Mouse (Mus musculus) frontal cortex, adult 2 months (tissue): ENCODE results near the gene Akap13. TPM values are rescaled to one million over a fixed set of nuclear protein-coding genes. Genes with fewer than 3 reads are reported as not detected.

ENCODE experiments used
- DNase-seq, 2 experiments: peaks; one replicate each; pipeline ENCODE4 v3.0.0; 2022; ENCODE audit warnings: low spot score in 1 of 2; ENCODE audit errors: extremely low spot score in 1 of 2
- polyA plus RNA-seq: library from polyadenylated mRNA; depleted of rRNA; stranded (reverse); fragments of >200 nt; gene quantifications from 2 replicates; pipeline ENCODE4 v1.2.3, GENCODE M21; 2012

Gene Akap13
- polyA plus RNA-seq, 1 experiment = 23.3 TPM

DNA sequence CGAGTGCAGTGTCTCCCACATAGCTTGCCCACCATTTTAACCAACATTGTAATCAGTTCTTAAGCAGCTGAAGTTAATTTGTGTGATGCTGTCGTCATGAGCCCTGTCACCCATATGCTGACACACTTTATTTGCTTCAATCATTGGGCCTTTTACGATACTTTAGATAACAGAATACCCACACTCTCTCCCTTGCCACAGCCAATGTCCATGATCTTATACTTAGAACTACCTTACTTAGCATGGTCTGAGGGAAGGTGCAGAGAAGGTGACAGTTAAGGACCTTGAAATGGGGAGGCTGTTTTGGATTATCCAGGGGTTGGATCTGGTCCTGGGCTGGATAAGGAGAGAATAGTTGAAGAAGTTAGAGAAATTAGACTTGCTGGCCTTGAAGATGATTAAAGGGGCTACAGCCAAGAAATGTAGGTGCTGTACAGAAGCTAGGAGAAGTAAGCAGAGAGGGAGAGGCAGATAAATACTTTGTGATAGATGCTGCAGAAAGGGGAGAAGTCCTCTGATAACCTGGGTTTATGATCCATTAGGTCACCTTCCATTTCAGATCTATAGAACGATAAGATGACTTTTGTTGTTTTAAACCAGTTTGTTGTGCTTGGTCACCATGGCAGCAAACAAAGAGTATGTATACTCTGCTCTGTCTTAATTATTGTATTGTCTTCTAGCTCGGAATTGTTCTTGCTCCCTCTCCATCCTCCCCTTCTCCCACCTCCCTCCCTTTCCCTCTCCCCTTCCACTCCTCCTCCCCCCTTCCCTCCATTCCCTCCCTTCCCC is 53.9 kb downstream of the Akap13 start:
- no peak for DNase-seq

DNA sequence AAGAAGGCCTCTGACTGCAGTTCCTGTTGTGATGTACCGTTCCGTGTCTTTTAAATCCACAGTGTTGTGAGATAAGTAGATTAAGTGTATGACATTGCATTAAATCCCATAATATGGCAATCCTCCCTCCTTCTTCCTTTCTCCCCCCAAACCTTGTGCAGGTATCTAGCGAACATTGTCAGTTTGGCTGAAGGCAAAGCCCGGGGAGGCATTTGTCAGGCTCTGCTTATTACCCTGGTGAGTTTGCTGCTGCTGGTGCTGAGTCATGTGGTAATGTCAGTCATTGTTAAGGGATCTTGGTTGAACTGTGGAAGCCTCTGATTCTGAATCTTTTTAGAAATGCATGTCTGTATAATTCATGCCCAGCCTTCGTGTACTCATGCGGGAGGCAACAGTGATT is 60.1 kb downstream of the Akap13 start:
- DNase-seq = no peak

DNA sequence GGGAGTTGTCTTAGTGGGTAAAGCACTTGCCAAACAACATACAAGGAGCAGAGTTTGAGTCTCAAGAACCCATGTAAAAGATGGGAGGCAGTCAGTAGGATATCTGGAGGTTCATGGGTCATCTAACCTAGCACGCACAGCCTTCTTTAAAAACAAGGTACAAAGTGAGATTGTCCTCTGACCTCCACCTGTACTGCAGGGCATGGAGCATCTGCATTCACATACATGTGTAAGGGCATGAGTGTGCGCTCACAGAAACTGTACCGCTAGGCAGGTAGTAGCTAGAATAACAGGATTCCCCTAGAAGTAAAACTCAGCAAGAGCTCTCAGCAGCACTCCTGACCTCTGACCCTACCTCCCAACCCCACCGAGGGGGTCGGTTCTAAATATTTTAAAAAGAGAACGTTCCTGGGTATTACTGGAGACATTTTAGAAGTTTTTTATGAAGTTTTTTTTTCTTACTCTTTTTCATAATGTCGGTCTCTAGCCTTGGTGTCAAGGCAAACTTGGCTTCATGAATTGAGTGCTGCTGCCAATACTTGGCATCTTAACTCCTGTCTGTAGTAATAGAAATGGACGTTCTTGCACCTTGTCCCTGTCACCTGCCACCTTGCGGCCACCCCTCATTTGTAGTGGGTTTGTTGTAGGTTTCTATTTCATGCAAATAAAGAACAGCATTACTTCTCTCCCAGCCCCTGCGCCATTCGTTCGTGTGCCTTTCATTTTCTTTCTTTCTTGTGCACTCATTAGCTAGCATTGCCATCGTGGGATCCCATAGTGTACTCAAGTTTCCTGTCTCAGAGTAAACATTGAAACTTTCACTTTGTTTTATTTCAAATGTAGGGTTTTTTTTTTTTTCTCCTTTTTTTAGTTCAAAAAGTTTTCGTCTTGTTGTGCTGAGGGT is 61.6 kb downstream of the Akap13 start:
- no peak for DNase-seq

DNA sequence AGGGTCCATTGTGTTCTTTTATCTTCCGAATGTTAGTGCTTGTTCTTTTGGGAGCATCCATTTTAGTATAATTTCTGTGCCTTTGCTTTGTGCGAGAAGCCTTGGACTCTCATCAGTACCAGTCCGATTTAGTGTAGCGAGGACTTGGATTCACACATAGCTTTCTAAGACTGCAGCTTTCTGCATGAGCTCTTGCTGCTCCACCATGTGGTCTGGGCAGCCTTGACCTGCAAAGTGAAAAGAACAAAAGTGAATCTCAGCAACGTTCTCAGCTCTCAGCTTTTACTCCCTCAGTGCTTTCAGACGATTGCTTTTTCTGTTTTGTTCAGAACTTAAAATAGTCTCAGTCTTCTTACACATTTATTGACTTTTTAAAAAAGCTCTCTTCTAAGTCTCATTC is 65.2 kb downstream of the Akap13 start:
- DNase-seq = no peak

- no peak for DNase-seq
Measured at GRCm38 (mm10) chr7:75521199-75521598, 65.9 kb downstream of the Akap13 start.

GRCm38 (mm10) chr7:75522226-75522625 is 66.9 kb downstream of the Akap13 start:
- no peak for DNase-seq

DNA sequence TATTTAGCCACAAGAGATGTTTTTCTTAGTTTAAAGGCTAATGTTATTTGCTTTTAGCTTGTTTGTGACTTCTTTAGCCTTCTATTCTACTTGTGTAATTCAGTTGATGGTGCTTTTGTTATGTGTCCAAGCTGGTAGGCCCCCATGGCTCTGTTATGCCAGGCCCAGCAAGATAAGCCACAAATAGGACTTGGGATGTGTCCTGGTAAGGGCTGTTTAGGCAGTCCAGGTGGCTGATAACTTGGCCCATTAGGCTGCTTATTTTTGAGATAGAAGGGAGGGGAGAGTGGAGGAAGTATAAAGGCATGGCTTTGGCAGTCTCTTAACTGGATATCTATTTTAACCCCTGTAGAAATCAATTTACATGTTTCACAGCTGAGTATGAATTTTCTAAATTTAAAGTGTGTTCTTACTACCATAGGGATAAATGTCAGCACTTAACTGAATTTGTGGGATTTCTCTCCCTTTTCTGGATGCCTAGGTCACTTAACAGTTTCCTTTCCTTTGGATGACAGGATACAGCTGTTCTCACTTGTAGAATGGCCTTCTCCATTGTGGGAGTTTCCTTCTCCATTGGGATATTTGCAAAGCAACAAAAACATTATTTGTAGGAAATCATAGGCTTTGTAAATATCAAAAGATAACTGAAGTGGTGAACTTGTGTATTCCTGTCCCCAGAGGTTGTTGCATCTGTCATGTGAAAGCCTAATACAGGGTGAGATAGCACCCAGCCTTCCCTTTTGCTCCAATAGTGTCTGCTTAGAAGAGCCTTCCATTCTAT is 69.6 kb downstream of the Akap13 start:
- no peak for DNase-seq

DNA sequence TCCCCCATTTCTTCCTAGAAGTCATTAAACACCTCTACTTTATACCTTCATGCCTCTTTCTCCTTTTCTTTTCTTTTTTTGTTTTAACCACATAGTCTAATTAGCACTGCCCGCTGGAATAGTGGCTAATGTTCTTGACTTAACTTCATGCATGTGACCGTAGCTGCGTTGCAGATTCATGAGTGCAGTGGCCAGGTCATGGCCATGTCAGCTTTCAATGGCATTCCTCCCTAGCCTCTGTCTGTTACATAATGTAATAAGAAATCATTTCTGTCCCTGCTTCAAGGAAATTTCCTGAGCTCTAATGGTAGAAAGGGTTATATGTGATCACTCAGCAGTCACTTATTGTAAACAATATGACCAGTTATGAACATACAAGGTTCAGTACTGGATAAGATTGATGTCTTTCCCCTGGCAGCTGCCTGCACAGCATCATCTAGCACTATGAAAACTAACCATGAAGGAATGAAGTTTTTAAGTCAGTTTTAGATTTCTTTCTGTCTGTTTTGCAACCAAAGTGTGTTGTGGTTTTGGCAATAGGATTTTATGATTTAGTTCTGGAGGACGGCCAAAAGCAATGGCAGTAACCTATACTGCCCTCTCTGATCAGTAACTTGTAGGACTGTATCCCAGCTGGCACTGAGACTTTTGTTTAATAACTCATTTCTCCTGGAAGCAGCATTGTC is 70.5 kb downstream of the Akap13 start:
- DNase-seq = no peak

DNA sequence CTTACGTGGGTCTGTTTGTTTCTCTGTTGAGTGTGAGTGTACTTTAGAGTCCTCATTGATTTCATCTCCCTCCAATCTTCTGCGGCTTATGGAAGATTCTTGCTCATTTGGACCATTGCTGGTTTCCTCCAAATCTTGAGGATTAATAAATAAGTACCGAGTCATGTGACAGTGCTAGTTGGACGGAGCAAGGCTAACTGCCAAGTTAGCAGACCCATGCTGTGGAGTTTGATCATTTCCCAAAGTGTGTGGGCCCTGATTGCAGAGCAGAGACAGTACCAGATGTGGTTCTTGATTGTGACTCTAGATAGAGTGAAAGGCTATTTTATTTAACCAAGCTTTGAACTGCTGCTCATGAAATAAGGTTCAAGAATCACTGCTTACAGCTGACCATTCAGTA is 73.4 kb downstream of the Akap13 start:
- no peak for DNase-seq

GRCm38 (mm10) chr7:75529857-75530437 is 74.6 kb downstream of the Akap13 start:
- DNase-seq = no peak

GRCm38 (mm10) chr7:75530642-75531041 is 75.3 kb downstream of the Akap13 start:
- no peak for DNase-seq

- DNase-seq = no peak
Measured at GRCm38 (mm10) chr7:75533079-75533478, 77.7 kb downstream of the Akap13 start.

DNA sequence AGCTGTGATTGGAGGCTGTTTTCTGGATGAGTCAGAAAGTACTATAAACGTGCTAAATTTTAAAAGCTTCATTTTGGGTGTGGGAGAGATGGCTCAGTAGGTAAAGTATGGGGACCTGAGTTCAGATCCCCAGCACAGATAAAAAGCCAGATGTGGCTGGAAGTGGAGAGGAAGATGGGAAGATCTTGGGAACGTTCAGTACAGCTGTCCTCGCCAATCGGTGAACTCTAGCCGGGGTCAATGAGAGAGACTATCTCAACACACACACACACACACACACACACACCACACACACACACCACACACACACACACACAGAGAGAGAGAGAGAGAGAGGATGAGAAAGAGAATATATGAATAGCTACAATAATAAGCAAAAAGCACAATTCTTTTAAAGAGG is 81.0 kb downstream of the Akap13 start:
- DNase-seq = no peak

DNA sequence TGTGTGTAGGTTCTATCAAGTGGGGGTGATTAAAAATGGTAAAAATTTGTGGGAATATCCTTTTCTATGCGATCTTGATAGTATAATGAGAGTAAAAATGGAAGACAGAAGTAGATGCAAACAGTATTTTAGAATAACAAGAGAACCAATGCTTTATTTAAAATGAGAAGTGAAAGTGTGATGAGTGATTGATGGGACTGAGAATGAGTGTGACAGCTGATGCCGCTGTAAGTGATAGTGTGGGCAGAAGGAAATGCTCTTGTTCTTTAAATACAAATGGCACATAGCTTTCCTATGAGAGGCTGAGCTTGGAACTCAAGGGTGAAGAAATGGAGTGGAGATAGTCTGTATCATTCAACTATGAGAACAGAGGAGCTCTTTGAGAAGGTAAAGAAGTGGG is 82.2 kb downstream of the Akap13 start:
- no peak for DNase-seq

DNA sequence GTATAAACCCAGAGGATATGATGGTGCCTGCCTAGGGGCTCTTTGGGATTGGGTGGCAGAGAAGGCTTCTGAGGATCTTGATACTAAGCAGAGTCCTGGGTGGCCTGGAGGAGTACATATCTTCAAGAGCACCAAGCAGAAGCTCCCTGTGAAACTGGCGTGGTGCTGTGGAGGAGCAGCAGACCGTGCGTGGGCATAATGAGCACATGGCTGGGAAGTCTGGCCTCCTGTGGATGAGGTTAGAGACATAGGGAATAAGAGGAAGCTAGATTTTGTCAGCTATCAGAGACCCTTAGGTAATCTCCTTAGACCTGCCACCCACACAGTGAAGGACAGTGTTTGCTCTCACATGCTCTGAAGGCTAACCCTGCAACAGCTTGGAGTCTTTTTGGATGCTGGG is 83.2 kb downstream of the Akap13 start:
- DNase-seq = no peak

- no peak for DNase-seq
Measured at GRCm38 (mm10) chr7:75539168-75539567, 83.8 kb downstream of the Akap13 start.

DNA sequence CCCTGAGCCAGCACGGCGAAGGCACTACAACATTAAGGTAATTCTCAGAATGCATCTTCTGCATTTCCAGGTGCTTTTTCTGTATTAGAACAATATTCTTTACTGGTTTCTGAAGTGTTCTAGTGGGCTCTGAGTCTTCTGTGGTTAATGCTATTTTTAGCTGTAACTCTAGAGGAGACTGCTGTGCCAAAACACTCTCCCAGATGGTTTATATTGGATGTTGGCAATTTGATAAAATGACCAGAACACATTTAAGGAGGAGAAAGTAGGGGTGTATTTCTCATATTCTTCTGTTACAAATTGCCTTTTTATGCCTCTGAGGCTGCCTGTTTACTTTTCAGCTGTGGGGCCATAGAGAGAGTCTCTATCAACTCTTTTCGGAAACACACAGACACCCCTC is 94.5 kb downstream of the Akap13 start:
- no peak for DNase-seq

DNA sequence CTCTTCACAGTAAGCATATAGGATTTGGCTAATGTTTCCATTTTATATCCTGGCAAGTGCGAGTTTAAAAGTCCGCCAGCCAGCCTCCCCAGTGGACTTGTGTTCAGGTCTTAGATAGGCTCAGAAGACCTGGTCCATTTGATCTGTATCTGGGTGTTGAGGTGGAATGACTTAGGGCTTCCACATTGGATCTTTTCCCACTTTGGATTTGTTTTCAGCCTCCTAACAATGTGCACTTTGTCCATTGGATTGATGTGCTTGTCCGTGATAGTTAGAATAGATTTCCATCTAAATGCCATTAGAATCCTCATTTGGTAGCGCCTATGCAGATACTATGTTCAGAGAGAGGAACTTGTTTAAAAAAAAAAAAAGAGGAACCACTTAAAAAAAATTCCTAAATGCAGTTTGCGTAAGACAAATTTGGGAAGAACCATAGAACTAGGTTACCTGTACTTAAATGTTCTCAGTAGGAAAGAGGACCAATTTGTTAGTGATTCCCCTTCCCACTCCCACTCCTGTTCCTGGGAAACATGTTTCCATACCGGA is 95.5 kb downstream of the Akap13 start:
- DNase-seq = no peak

DNA sequence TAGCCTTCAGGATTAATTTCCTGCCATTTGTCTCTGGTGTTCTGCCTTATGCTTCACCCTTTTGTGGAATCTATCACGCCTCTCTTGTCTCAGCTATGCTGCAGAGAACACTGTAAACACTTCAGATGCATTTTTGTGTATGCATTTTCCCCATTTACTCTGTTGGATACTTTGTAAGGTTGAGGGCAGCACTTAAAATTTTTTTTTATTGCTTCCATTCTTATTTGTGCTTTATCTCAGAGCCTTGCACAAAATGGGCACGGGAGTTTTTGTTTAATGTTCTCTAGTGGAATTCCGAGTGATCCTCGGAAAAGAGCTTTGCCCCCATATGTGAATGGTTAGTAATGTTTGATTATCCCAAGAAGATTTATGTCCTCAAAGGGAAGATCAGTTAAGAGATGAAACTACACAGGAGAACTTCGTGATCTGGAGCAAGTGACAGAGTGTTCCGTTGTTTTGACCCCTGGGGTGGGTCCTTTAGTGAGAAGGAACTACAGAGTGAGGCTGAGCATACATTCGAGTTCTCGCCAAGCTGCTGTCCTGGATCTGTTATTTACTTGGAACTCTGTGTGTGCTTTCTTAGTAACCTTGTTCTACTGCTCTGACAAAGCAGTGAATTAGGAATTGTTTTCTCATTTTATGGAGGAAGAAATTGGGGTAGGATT is 97.8 kb downstream of the Akap13 start:
- no peak for DNase-seq
